Mouse (Mus musculus) limb, embryonic 15.5 days (tissue): ENCODE data around the gene Notch4. TPM values are rescaled to one million over a fixed set of nuclear protein-coding genes. Genes with fewer than 3 reads are reported as not detected.
A peak's percentile ranks its signal among the peaks of the same experiment; 100 is the strongest.

ENCODE experiments used
- ATAC-seq: fragments of 200-750 bp; cut with Nextera tagmentation; 2 replicates; pipeline ENCODE4 v1.8.0; 2017; ENCODE audit warnings: low read depth, moderate TSS enrichment; ENCODE audit not compliant: insufficient number of reproducible peaks, low FRiP score, low TSS enrichment
- H3K27ac ChIP-seq: fragments of 300-500 bp; sonication (generic); 2 replicates; pipeline ENCODE4 v1.5.1; 2015; ENCODE audit warnings: moderate library complexity, mild to moderate bottlenecking, inconsistent platforms
- H3K27me3 ChIP-seq: fragments of 300-500 bp; sonication (generic); 2 replicates; pipeline ENCODE4 v1.6.1; 2015; ENCODE audit warnings: inconsistent platforms
- H3K36me3 ChIP-seq: fragments of 300-500 bp; sonication (generic); 2 replicates; pipeline ENCODE4 v1.6.1; 2015; ENCODE audit warnings: inconsistent platforms
- H3K4me1 ChIP-seq: fragments of 300-500 bp; sonication (generic); 2 replicates; pipeline ENCODE4 v1.6.1; 2015; ENCODE audit warnings: inconsistent platforms
- H3K4me2 ChIP-seq: fragments of 300-500 bp; sonication (generic); 2 replicates; pipeline ENCODE4 v1.6.1; 2015; ENCODE audit warnings: mild to moderate bottlenecking, inconsistent platforms
- H3K4me3 ChIP-seq: fragments of 300-500 bp; sonication (generic); 2 replicates; pipeline ENCODE4 v1.5.1; 2015; ENCODE audit warnings: mild to moderate bottlenecking, inconsistent platforms
- H3K9ac ChIP-seq: fragments of 300-500 bp; sonication (generic); 2 replicates; pipeline ENCODE4 v1.6.1; 2015; ENCODE audit warnings: inconsistent platforms
- H3K9me3 ChIP-seq: fragments of 300-500 bp; sonication (generic); 2 replicates; pipeline ENCODE4 v1.6.1; 2016; ENCODE audit warnings: inconsistent platforms
- WGBS: fragments of 180-500 bp; shearing (Covaris S2); methylation state at CpG from one replicate; pipeline ENCODE4 v1.1.7; 2015; 5-methylcytosine and 5-hydroxymethylcytosine counted together
- polyA plus RNA-seq: library from polyadenylated mRNA; unstranded; fragments of >200 nt; fragmentation: Nextera tagmentation; extraction: Ambion mirVana; gene quantifications from 2 replicates; pipeline ENCODE4 v1.2.1, GENCODE M21; 2015

The Notch4 gene
- polyA plus RNA-seq, 1 experiment from 2014 or later, result 3.4 TPM

- WGBS, result 81% methylated on average over 8 of the region's 8 CpGs
- Histone ChIP-seq H3K4me2 (no peak overlapping the region), H3K4me3 (no peak overlapping the region), H3K27me3 (no peaks in the 10 kb centered on the region), H3K27ac (no peak overlapping the region), H3K4me1 (no peaks in the 10 kb centered on the region), H3K9me3 (no peaks in the 10 kb centered on the region), H3K9ac (no peak overlapping the region), H3K36me3 (no peaks in the 10 kb centered on the region)
- no peak for ATAC-seq
Observed at GRCm38 (mm10) chr17:34556406-34556805, 7.7 kb upstream of the Notch4 start.

- 47% methylated on average over 11 of the region's 11 CpGs for WGBS
- Histone ChIP-seq H3K27me3 (no peaks in the 10 kb centered on the region), H3K36me3 (no peaks in the 10 kb centered on the region), H3K4me2 (no peak overlapping the region), H3K9me3 (no peaks in the 10 kb centered on the region), H3K9ac (no peak overlapping the region), H3K27ac (no peak overlapping the region), H3K4me3 (no peak overlapping the region), H3K4me1 (no peaks in the 10 kb centered on the region)
- ATAC-seq, result no peak
Observed at GRCm38 (mm10) chr17:34557411-34557810, 6.7 kb upstream of the Notch4 start.

- Histone ChIP-seq H3K27ac (no peak overlapping the region), H3K9me3 (no peaks in the 10 kb centered on the region), H3K36me3 (no peaks in the 10 kb centered on the region), H3K9ac (no peak overlapping the region), H3K4me2 (no peak overlapping the region), H3K4me3 (no peak overlapping the region), H3K4me1 (peaks cover 3% of the 10 kb centered on the region), H3K27me3 (no peaks in the 10 kb centered on the region)
- no peak for ATAC-seq
- WGBS, result 83% methylated on average over 7 of the region's 7 CpGs
Observed at GRCm38 (mm10) chr17:34559116-34559515, 5.0 kb upstream of the Notch4 start.

GRCm38 (mm10) chr17:34559895-34560294 is 4.2 kb upstream of the Notch4 start:
- WGBS, result 28% methylated on average over 15 of the region's 15 CpGs
- ATAC-seq, result no peak

GRCm38 (mm10) chr17:34560438-34560837 is 3.6 kb upstream of the Notch4 start:
- Histone ChIP-seq H3K9ac (no peak overlapping the region), H3K9me3 (no peaks in the 10 kb centered on the region), H3K4me2 (no peak overlapping the region), H3K4me1 (peaks cover 13% of the 10 kb centered on the region), H3K4me3 (no peak overlapping the region), H3K27me3 (0 out of 2 replicates have a peak, but pooled peaks cover 3% of the 10 kb centered on the region), H3K27ac (no peak overlapping the region), H3K36me3 (no peaks in the 10 kb centered on the region)
- 91% methylated on average over 6 of the region's 6 CpGs for WGBS
- ATAC-seq, result no peak

More at GRCm38 (mm10) chr17:34559895-34560294, 4.2 kb upstream of the Notch4 start:
- Histone ChIP-seq H3K4me3 (no peak overlapping the region), H3K36me3 (no peaks in the 10 kb centered on the region), H3K4me2 (no peak overlapping the region), H3K4me1 (peaks cover 11% of the 10 kb centered on the region), H3K9ac (no peak overlapping the region), H3K27me3 (0 out of 2 replicates have a peak, but pooled peaks cover 2% of the 10 kb centered on the region), H3K9me3 (no peaks in the 10 kb centered on the region), H3K27ac (no peak overlapping the region)

- ATAC-seq, result no peak
- H3K27ac ChIP-seq, result 0 out of 2 replicates have a peak overlapping the region, but pooled peaks have one; percentile 27
- H3K4me1 ChIP-seq, result peaks cover 13% of the 10 kb centered on the region
- no peaks in the 10 kb centered on the region for H3K9me3 ChIP-seq
- 0 out of 2 replicates have a peak, but pooled peaks cover 3% of the 10 kb centered on the region for H3K27me3 ChIP-seq
- 25% methylated on average over 8 of the region's 8 CpGs for WGBS
- H3K9ac ChIP-seq, result no peak overlapping the region
- H3K36me3 ChIP-seq, result no peaks in the 10 kb centered on the region
- no peak overlapping the region for H3K4me2 ChIP-seq
- H3K4me3 ChIP-seq, result no peak overlapping the region
Observed at GRCm38 (mm10) chr17:34561200-34561599, 2.9 kb upstream of the Notch4 start.

- no peaks in the 10 kb centered on the region for H3K36me3 ChIP-seq
- 70% methylated on average over 3 of the region's 3 CpGs for WGBS
- no peak overlapping the region for H3K9ac ChIP-seq
- 0 out of 2 replicates have a peak, but pooled peaks cover 12% of the 10 kb centered on the region for H3K27me3 ChIP-seq
- H3K9me3 ChIP-seq, result no peaks in the 10 kb centered on the region
- no peak for ATAC-seq
- no peak overlapping the region for H3K4me2 ChIP-seq
- H3K27ac ChIP-seq, result no peak overlapping the region
- H3K4me1 ChIP-seq, result peaks cover 13% of the 10 kb centered on the region
- H3K4me3 ChIP-seq, result no peak overlapping the region
Observed at GRCm38 (mm10) chr17:34562595-34562994, 1.5 kb upstream of the Notch4 start.

GRCm38 (mm10) chr17:34563354-34563753 is 714 bp upstream of the Notch4 start:
- Histone ChIP-seq H3K4me1 (peaks cover 13% of the 10 kb centered on the region), H3K9me3 (no peaks in the 10 kb centered on the region), H3K4me3 (no peak overlapping the region), H3K27ac (no peak overlapping the region), H3K4me2 (no peak overlapping the region), H3K36me3 (no peaks in the 10 kb centered on the region), H3K27me3 (0 out of 2 replicates have a peak, but pooled peaks cover 16% of the 10 kb centered on the region), H3K9ac (no peak overlapping the region)
- ATAC-seq, result no peak
- 64% methylated on average over 11 of the region's 11 CpGs for WGBS

GRCm38 (mm10) chr17:34564796-34565195 is 728 bp downstream of the Notch4 start:
- Histone ChIP-seq H3K36me3 (no peaks in the 10 kb centered on the region), H3K27ac (no peak overlapping the region), H3K9me3 (no peaks in the 10 kb centered on the region), H3K27me3 (0 out of 2 replicates have a peak, but pooled peaks cover 20% of the 10 kb centered on the region), H3K9ac (no peak overlapping the region), H3K4me3 (peak overlapping the region; percentile 9; the same call in 1 of the 2 replicates), H3K4me2 (0 out of 2 replicates have a peak overlapping the region, but pooled peaks have one; percentile 7), H3K4me1 (peaks cover 13% of the 10 kb centered on the region)
- WGBS, result 50% methylated on average over 3 of the region's 3 CpGs
- ATAC-seq, result no peak

GRCm38 (mm10) chr17:34567311-34567710 is 3.2 kb downstream of the Notch4 start:
- Histone ChIP-seq H3K4me2 (no peak overlapping the region), H3K27ac (no peak overlapping the region), H3K4me3 (no peak overlapping the region), H3K9ac (no peak overlapping the region), H3K9me3 (no peaks in the 10 kb centered on the region), H3K36me3 (no peaks in the 10 kb centered on the region), H3K4me1 (peaks cover 13% of the 10 kb centered on the region), H3K27me3 (0 out of 2 replicates have a peak, but pooled peaks cover 20% of the 10 kb centered on the region)
- ATAC-seq, result no peak
- 56% methylated on average over 9 of the region's 9 CpGs for WGBS

GRCm38 (mm10) chr17:34568421-34568820 is 4.4 kb downstream of the Notch4 start:
- Histone ChIP-seq H3K4me1 (peaks cover 13% of the 10 kb centered on the region), H3K27ac (no peak overlapping the region), H3K9me3 (no peaks in the 10 kb centered on the region), H3K9ac (no peak overlapping the region), H3K4me2 (no peak overlapping the region), H3K4me3 (no peak overlapping the region), H3K27me3 (0 out of 2 replicates have a peak, but pooled peaks cover 20% of the 10 kb centered on the region), H3K36me3 (no peaks in the 10 kb centered on the region)
- ATAC-seq, result no peak
- 77% methylated on average over 13 of the region's 13 CpGs for WGBS

- H3K4me1 ChIP-seq, result peaks cover 2% of the 10 kb centered on the region; the same call in 1 of the 2 replicates
- H3K27ac ChIP-seq, result no peak overlapping the region
- no peak overlapping the region for H3K9ac ChIP-seq
- no peak overlapping the region for H3K4me3 ChIP-seq
- ATAC-seq, result no peak
- no peak overlapping the region for H3K4me2 ChIP-seq
- H3K27me3 ChIP-seq, result 0 out of 2 replicates have a peak, but pooled peaks cover 18% of the 10 kb centered on the region
- no peaks in the 10 kb centered on the region for H3K9me3 ChIP-seq
- H3K36me3 ChIP-seq, result no peaks in the 10 kb centered on the region
- 70% methylated on average over 4 of the region's 4 CpGs for WGBS
Observed at GRCm38 (mm10) chr17:34569919-34570318, 5.9 kb downstream of the Notch4 start.
